Mouse (Mus musculus): ENCODE results near the gene Actl7b. TPM values are rescaled to one million over a fixed set of nuclear protein-coding genes. Genes with fewer than 3 reads are reported as not detected.

Gene Actl7b
- polyA plus RNA-seq, 1 experiment from 2014 or later = not detected

- ATAC-seq = no peak
- Histone ChIP-seq H3K9ac (ENCODE audit: low read depth, low read length) (no peak within 1 kb of the TSS), H3K36me3 (ENCODE audit: control insufficient read depth, insufficient read depth, low read length) (no peaks in the 10 kb centered on the region; the same call in 1 of the 2 replicates), H3K4me3 (ENCODE audit: low read length) (no peak within 1 kb of the TSS), H3K9me3 (ENCODE audit: control insufficient read depth, low read length) (no peaks in the 10 kb centered on the region), H3K4me2 (ENCODE audit: low read depth, low read length) (no peak within 1 kb of the TSS), H3K27ac (ENCODE audit: low read length) (no peak within 1 kb of the TSS), H3K27me3 (replicated peaks; ENCODE audit: control insufficient read depth, insufficient read depth, low read length) (no peaks in the 10 kb centered on the region), H3K4me1 (ENCODE audit: control insufficient read depth, insufficient read depth, low read length) (no peaks in the 10 kb centered on the region)
- 94% methylated on average over 21 of the region's 21 CpGs for WGBS
These were observed 2.3 kb upstream of the Actl7b start, which contains the start of gene Actl7a for GRCm38 (mm10) chr4:56743363-56744195. Actl7a (plus strand) TSS chr4:56743413.

GRCm38 (mm10) chr4:56742698-56743097, 1.5 kb upstream of the Actl7b start:
- no peaks in the 10 kb centered on the region for H3K27me3 ChIP-seq (replicated peaks; ENCODE audit: control insufficient read depth, insufficient read depth, low read length)
- H3K4me3 ChIP-seq (ENCODE audit: low read length) = no peak overlapping the region
- 88% methylated on average over 4 of the region's 4 CpGs for WGBS
- no peaks in the 10 kb centered on the region; the same call in 1 of the 2 replicates for H3K36me3 ChIP-seq (ENCODE audit: control insufficient read depth, insufficient read depth, low read length)
- ATAC-seq = no peak
- no peaks in the 10 kb centered on the region for H3K9me3 ChIP-seq (ENCODE audit: control insufficient read depth, low read length)
- H3K4me1 ChIP-seq (ENCODE audit: control insufficient read depth, insufficient read depth, low read length) = no peaks in the 10 kb centered on the region
- H3K4me2 ChIP-seq (ENCODE audit: low read depth, low read length) = no peak overlapping the region
- no peak overlapping the region for H3K27ac ChIP-seq (ENCODE audit: low read length)
- H3K9ac ChIP-seq (ENCODE audit: low read depth, low read length) = no peak overlapping the region

GRCm38 (mm10) chr4:56740611-56741010, 632 bp downstream of the Actl7b start:
- H3K27ac ChIP-seq (ENCODE audit: low read length) = no peak overlapping the region
- WGBS = 94% methylated on average over 20 of the region's 20 CpGs
- H3K4me3 ChIP-seq (ENCODE audit: low read length) = no peak overlapping the region
- H3K27me3 ChIP-seq (replicated peaks; ENCODE audit: control insufficient read depth, insufficient read depth, low read length) = no peaks in the 10 kb centered on the region
- no peak overlapping the region for H3K9ac ChIP-seq (ENCODE audit: low read depth, low read length)
- ATAC-seq = no peak
- no peaks in the 10 kb centered on the region for H3K4me1 ChIP-seq (ENCODE audit: control insufficient read depth, insufficient read depth, low read length)
- no peaks in the 10 kb centered on the region; the same call in 1 of the 2 replicates for H3K36me3 ChIP-seq (ENCODE audit: control insufficient read depth, insufficient read depth, low read length)
- H3K4me2 ChIP-seq (ENCODE audit: low read depth, low read length) = no peak overlapping the region
- no peaks in the 10 kb centered on the region for H3K9me3 ChIP-seq (ENCODE audit: control insufficient read depth, low read length)

GRCm38 (mm10) chr4:56740020-56740485, 1.2 kb downstream of the Actl7b start, which contains the start of gene Gm26657:
Gm26657 (plus strand) TSS chr4:56740070.
- no peaks in the 10 kb centered on the region for H3K9me3 ChIP-seq (ENCODE audit: control insufficient read depth, low read length)
- H3K27me3 ChIP-seq (replicated peaks; ENCODE audit: control insufficient read depth, insufficient read depth, low read length) = no peaks in the 10 kb centered on the region
- H3K27ac ChIP-seq (ENCODE audit: low read length) = no peak within 1 kb of the TSS
- no peak within 1 kb of the TSS for H3K4me2 ChIP-seq (ENCODE audit: low read depth, low read length)
- H3K9ac ChIP-seq (ENCODE audit: low read depth, low read length) = no peak within 1 kb of the TSS
- H3K4me1 ChIP-seq (ENCODE audit: control insufficient read depth, insufficient read depth, low read length) = no peaks in the 10 kb centered on the region
- ATAC-seq = no peak
- WGBS = 86% methylated on average over 18 of the region's 18 CpGs
- H3K36me3 ChIP-seq (ENCODE audit: control insufficient read depth, insufficient read depth, low read length) = no peaks in the 10 kb centered on the region; the same call in 1 of the 2 replicates
- H3K4me3 ChIP-seq (ENCODE audit: low read length) = no peak within 1 kb of the TSS

- Histone ChIP-seq H3K9me3 (ENCODE audit: control insufficient read depth, low read length) (no peaks in the 10 kb centered on the region), H3K4me2 (ENCODE audit: low read depth, low read length) (no peak overlapping the region), H3K36me3 (ENCODE audit: control insufficient read depth, insufficient read depth, low read length) (no peaks in the 10 kb centered on the region), H3K27me3 (replicated peaks; ENCODE audit: control insufficient read depth, insufficient read depth, low read length) (no peaks in the 10 kb centered on the region), H3K4me3 (ENCODE audit: low read length) (no peak overlapping the region), H3K9ac (ENCODE audit: low read depth, low read length) (no peak overlapping the region), H3K27ac (ENCODE audit: low read length) (no peak overlapping the region), H3K4me1 (ENCODE audit: control insufficient read depth, insufficient read depth, low read length) (no peaks in the 10 kb centered on the region)
- 57% methylated on average over 8 of the region's 8 CpGs for WGBS
- no peak for ATAC-seq
These were observed 15.4 kb downstream of the Actl7b start for GRCm38 (mm10) chr4:56725839-56726238.

GRCm38 (mm10) chr4:56723237-56723636, 18.0 kb downstream of the Actl7b start:
- Histone ChIP-seq H3K27me3 (replicated peaks; ENCODE audit: control insufficient read depth, insufficient read depth, low read length) (no peaks in the 10 kb centered on the region), H3K9ac (ENCODE audit: low read depth, low read length) (no peak overlapping the region), H3K36me3 (ENCODE audit: control insufficient read depth, insufficient read depth, low read length) (no peaks in the 10 kb centered on the region), H3K9me3 (ENCODE audit: control insufficient read depth, low read length) (no peaks in the 10 kb centered on the region), H3K4me1 (ENCODE audit: control insufficient read depth, insufficient read depth, low read length) (no peaks in the 10 kb centered on the region), H3K4me2 (ENCODE audit: low read depth, low read length) (no peak overlapping the region), H3K4me3 (ENCODE audit: low read length) (no peak overlapping the region), H3K27ac (ENCODE audit: low read length) (no peak overlapping the region)
- WGBS = 88% methylated on average over 6 of the region's 6 CpGs
- no peak for ATAC-seq

- Histone ChIP-seq H3K36me3 (ENCODE audit: control insufficient read depth, insufficient read depth, low read length) (no peaks in the 10 kb centered on the region), H3K9me3 (ENCODE audit: control insufficient read depth, low read length) (no peaks in the 10 kb centered on the region), H3K4me2 (ENCODE audit: low read depth, low read length) (no peak overlapping the region), H3K27me3 (replicated peaks; ENCODE audit: control insufficient read depth, insufficient read depth, low read length) (no peaks in the 10 kb centered on the region), H3K4me3 (ENCODE audit: low read length) (no peak overlapping the region), H3K4me1 (ENCODE audit: control insufficient read depth, insufficient read depth, low read length) (no peaks in the 10 kb centered on the region), H3K9ac (ENCODE audit: low read depth, low read length) (no peak overlapping the region), H3K27ac (ENCODE audit: low read length) (no peak overlapping the region)
- ATAC-seq = no peak
- 56% methylated on average over 6 of the region's 6 CpGs for WGBS
These were observed 18.9 kb downstream of the Actl7b start for GRCm38 (mm10) chr4:56722346-56722745.

- Histone ChIP-seq H3K4me1 (ENCODE audit: control insufficient read depth, insufficient read depth, low read length) (no peaks in the 10 kb centered on the region), H3K36me3 (ENCODE audit: control insufficient read depth, insufficient read depth, low read length) (no peaks in the 10 kb centered on the region), H3K9me3 (ENCODE audit: control insufficient read depth, low read length) (no peaks in the 10 kb centered on the region), H3K4me3 (ENCODE audit: low read length) (no peak overlapping the region), H3K9ac (ENCODE audit: low read depth, low read length) (no peak overlapping the region), H3K4me2 (ENCODE audit: low read depth, low read length) (no peak overlapping the region), H3K27me3 (replicated peaks; ENCODE audit: control insufficient read depth, insufficient read depth, low read length) (no peaks in the 10 kb centered on the region), H3K27ac (ENCODE audit: low read length) (no peak overlapping the region)
- ATAC-seq = no peak
- WGBS = 36% methylated on average over 3 of the region's 3 CpGs
These were observed 19.8 kb downstream of the Actl7b start for GRCm38 (mm10) chr4:56721469-56721868.

- Histone ChIP-seq H3K4me1 (ENCODE audit: control insufficient read depth, insufficient read depth, low read length) (no peaks in the 10 kb centered on the region), H3K27me3 (replicated peaks; ENCODE audit: control insufficient read depth, insufficient read depth, low read length) (no peaks in the 10 kb centered on the region), H3K27ac (ENCODE audit: low read length) (no peak overlapping the region), H3K36me3 (ENCODE audit: control insufficient read depth, insufficient read depth, low read length) (no peaks in the 10 kb centered on the region), H3K9ac (ENCODE audit: low read depth, low read length) (no peak overlapping the region), H3K4me3 (ENCODE audit: low read length) (no peak overlapping the region), H3K9me3 (ENCODE audit: control insufficient read depth, low read length) (no peaks in the 10 kb centered on the region), H3K4me2 (ENCODE audit: low read depth, low read length) (no peak overlapping the region)
- 78% methylated on average over 9 of the region's 9 CpGs for WGBS
- no peak for ATAC-seq
These were observed 20.8 kb downstream of the Actl7b start for GRCm38 (mm10) chr4:56720403-56720802.
